Mouse (Mus musculus): ENCODE measurements at regions not wholly inside any gene's neighbourhood (a gene's known extent, or its start where the extent isn't known, plus 50 kb on each side); places are given as distances from the start of the nearest gene placed in this dataset.

DNA sequence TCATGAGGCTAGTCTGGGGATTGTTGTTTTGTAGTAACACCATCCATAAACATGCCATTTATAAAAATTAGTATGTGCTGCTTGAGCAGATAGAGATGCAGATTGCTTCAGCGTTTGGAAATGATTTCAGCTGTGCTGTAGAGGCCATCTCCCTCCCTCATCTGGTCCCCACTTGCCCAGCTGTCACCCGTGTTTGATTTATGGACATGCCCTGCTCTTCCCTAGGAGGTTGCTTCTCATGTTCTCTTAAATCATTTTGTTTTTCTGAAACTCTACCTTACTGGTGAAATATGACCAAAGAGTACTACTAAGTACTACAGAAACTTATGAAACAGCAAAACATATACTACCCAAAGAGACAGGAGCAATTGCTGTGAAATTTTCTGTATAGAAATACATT, 284.7 kb upstream of the N6amt1 start:
- no peak for DNase-seq (ENCODE audit: low spot score in 2 of 2)

- no peak for DNase-seq (ENCODE audit: low spot score in 2 of 2)
Observed at GRCm38 (mm10) chr16:87067981-87068380, 286.0 kb upstream of the N6amt1 start.

DNA sequence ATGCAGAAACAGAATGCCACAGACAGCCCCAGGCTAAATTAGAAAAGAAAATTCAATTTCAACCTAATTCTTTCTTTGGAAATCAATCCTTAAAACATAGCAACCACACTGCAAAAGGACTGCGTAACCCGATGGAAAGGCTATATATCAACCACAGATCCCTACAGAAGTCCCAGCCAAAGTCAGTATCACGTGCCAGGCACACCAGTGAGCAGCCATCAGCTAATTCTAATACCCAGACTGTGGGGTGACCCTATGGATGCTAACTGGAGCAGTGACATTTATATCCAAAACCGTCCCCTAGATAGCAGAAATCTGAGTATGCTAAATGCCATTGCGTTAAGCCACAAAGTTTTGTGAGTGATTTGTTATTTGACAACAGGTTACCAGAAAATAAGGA, 286.5 kb upstream of the N6amt1 start:
- no peak for DNase-seq (ENCODE audit: low spot score in 2 of 2)

DNA sequence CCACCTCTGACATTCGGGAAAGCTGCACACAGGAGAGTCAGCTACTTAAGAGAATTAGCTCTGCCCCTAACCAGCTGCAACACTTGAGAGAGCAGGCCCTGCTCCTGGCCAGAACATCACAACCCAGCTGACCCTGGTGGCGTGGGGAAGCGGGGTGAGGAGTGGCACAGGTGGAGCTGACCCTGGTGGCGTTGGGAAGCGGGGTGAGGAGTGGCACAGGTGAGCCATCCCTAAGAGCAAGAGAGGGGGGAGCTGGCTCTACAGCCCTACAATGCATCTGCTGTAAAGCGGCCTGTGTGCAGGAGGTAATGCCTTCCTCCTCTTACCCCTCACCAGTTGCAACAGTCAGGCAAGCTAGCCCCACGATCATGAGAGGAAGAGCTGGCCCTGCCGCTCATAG, 293.5 kb upstream of the N6amt1 start:
- no peak for DNase-seq (ENCODE audit: low spot score in 2 of 2)

GRCm38 (mm10) chr16:87049741-87050383, 304.1 kb upstream of the N6amt1 start:
- no peak for DNase-seq (ENCODE audit: low spot score in 2 of 2)

DNA sequence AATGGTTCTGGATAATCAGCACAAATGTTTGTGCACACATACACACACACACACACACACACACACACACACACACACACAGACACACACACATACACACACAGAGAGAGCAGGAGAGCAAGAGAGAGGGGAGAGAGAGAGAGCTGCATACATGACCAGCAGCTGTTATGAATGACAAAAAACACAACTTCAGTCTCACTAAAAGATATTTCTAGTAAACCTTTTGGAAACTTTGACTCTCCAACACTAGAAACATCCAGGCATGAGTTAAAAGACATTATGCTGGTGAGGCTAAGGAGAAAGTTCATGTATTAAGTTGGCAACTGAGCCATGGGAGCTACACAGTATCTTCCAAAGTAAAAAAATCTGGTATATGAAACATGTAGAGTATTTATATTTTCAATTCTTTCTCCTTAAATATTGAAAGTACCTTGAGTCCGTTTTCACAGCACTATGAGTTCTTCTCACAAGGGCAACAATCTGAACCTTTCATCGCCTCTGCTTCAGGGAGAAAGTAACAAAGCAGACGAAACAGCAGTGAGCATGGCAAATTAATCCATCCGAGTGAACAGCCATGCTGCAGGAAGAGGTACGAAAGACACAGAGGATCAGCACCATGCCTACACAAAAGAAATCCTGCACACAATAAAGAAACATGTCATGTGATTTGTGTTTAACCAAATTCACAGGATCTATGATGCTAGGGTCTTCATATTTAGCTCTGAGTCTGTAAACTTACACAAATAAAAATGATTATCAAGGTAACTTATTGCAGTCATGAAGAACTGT, 309.0 kb upstream of the N6amt1 start:
- DNase-seq (ENCODE audit: low spot score in 2 of 2), result no peak

GRCm38 (mm10) chr16:87043689-87044088, 310.3 kb upstream of the N6amt1 start:
- no peak for DNase-seq (ENCODE audit: low spot score in 2 of 2)

DNA sequence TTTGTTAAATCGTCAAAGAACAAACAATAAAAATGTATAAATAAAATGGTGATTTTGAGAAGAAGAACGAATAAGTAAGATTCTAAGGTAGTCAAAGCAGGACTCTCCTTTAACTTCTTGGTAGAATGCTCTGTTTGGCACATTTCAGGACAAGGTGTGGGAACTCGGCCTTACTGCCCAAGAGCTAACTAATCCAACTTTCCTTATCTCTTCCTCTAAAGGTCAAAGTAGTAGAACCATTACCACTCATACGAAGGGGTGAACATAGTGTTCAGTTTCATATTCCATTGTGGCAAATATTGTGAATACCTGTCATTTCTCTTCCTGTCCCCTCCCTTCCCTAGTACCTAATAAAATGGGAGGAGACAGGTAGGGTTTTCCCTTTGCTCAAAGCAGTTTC, 313.6 kb upstream of the N6amt1 start:
- DNase-seq (ENCODE audit: low spot score in 2 of 2), result no peak

DNA sequence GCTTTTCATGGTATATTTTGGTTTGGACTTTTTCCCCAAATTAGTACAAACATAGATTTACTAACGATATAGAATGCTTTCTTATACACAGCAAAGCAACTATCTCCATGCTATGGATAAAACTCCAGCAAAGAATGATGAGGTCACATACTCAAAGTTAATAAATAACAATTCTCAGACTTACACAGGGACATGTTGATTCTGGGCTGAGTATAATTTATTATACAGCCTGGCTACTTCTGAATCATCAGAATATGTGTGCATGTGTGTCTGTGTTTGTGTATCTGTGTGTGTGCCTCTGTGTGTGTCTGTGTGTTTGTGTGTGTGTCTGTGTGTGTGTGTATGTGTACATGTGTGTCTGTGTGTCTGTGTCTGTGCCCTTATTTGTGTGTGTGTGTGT, 314.1 kb upstream of the N6amt1 start:
- no peak for DNase-seq (ENCODE audit: low spot score in 2 of 2)

- no peak for DNase-seq (ENCODE audit: low spot score in 2 of 2)
Observed at GRCm38 (mm10) chr16:87037061-87037460, 316.9 kb upstream of the N6amt1 start.

DNA sequence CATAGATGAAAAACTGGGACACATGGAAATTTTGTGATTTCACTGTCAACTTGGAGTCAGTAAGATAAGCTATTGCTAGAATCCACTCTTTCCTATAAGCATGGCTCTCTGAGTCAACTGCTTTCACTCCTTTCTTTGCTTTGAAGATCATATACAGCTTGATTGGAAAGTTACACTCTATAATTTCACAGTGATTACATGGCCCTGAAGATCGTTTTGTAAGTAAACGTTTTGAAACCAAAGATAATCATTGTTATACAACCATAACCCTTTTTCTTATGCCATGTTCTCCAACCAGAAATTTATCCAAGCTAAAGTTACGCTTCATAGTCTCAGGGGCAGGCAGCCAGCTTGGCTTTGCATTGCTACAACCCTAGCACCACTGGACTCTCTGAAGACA, 322.1 kb upstream of the N6amt1 start:
- DNase-seq (ENCODE audit: low spot score in 2 of 2), result no peak

DNA sequence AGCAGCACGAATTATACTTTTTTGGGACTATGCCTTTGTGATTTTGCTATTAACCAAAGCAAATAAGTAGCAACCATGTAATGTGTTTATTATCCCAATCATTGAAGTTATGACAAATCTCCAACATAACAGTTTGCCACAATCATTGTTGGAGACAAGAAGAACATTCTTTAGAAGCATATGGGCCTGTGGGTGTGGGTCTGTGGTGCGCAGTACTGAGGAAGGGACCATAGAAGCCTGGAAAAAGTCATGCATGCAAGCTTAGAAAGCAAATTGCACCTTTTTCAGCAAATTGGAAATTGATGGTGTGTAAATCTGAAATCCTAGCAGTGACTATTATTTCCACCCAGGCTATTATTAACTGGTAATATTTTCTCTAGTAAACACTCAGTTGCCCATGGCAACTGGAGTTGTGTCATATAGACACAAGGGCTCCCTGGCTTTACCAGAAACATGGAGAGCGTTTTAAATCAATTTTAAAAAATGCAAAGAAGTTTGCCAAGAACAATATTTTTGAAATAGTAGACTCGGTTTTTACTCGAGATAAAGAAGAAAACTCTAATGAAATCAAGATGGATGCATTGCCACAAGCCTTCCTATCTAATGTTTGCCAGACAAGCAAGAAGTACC, 325.4 kb upstream of the N6amt1 start:
- no peak for DNase-seq (ENCODE audit: low spot score in 2 of 2)

DNA sequence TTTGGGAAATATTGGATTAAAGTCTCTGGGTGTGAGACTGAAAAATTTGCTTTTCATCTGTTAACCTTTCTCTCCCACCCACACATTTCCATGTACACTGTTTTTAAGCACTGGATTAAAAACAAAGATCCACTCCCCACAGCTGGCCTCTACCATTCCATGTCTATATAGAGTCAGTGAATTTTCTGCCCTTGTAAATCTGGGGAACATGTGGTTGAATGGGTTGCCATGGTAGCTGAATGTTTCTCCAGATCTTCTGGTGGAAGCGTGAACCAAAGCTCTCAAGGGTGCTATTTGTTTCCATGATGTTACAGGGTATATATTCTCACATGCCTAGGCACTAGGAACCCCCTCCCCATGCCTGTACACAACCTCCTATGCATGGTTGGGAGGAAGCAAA, 326.4 kb upstream of the N6amt1 start:
- DNase-seq (ENCODE audit: low spot score in 2 of 2), result no peak

- no peak for DNase-seq (ENCODE audit: low spot score in 2 of 2)
Observed at GRCm38 (mm10) chr16:87022041-87022440, 331.9 kb upstream of the N6amt1 start.

DNA sequence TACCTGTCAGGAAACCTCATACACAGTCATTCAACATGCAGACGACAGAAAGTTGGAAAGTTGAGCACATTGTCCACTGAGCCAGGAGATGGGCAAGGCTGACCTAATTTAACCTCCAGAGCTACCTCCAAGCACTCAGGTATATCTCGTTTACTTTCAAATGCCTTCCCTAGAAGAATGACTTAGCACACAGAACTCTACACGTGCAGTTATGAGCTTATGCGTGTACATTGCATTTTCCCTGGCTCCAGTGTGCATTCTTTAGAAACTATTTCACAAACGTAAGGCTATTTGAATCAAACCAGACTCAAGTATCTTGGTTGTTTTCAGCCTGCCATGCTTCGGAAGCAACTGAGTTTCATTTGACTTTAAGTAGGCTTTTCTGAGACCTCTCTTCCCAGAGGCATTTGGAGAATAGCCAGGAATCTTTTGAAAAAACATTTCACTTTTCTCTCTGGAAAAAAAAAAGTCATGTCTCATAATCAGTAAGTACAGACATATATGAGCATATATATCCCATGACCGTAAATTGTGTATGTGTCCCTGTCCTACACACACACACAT, 336.8 kb upstream of the N6amt1 start:
- no peak for DNase-seq (ENCODE audit: low spot score in 2 of 2)

GRCm38 (mm10) chr16:87001579-87001978, 352.4 kb upstream of the N6amt1 start:
- DNase-seq (ENCODE audit: low spot score in 2 of 2), result peak in 1 of 2 experiments; percentile 13

DNA sequence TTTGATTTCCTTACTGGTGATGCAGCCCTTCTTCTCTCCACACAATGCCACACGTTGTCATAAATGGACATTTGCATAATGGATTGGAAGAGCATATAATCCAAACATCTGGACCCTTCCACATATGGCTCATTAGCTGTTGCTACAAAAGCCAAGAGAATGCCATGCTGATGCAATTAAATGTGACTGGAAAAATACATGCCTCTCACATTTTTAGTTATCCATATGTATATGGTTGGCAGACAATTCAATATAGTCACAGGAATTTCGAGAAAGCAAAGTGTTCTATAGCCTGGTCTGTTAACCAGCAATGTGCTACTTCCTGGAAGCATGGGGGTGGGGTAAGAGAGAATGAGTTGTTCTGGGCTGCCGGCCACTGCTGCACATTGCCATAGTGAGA, 352.9 kb upstream of the N6amt1 start:
- peak in 1 of 2 experiments; percentile 12 for DNase-seq (ENCODE audit: low spot score in 2 of 2)

- DNase-seq (ENCODE audit: low spot score in 2 of 2), result no peak
Observed at GRCm38 (mm10) chr16:86971691-86972090, 382.3 kb upstream of the N6amt1 start.

- DNase-seq (ENCODE audit: low spot score in 2 of 2), result no peak
Observed at GRCm38 (mm10) chr16:86949681-86950080, 404.3 kb upstream of the N6amt1 start.

DNA sequence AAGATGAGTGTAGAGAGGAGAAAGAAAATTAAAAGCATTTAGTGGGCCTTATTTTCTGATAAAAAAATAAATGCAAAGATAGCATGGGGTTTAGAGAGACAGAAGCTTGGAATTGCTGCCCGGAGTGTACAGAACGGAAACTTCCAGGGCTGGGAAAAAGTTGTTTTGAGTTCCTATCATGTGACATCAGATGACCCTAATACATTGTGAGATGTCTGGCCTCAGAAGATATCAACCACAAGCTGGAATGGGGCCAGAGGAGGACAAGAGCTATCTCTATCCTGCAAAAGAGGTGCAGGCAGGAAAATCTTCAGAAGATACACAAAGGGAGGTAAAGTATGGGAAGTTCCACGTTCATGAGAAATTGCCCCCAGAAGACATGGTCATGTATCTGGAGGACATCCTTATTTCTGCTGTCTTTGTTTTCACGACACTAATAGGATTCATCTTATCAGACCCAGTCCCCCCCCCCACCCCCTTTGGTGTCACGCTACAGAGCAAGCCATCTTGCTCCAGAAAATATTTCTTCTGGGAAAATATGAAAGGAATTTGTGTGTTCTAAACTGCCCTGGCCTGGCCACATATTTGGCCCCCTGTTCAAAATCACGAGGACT, 408.3 kb upstream of the N6amt1 start:
- DNase-seq (ENCODE audit: low spot score in 2 of 2), result no peak

DNA sequence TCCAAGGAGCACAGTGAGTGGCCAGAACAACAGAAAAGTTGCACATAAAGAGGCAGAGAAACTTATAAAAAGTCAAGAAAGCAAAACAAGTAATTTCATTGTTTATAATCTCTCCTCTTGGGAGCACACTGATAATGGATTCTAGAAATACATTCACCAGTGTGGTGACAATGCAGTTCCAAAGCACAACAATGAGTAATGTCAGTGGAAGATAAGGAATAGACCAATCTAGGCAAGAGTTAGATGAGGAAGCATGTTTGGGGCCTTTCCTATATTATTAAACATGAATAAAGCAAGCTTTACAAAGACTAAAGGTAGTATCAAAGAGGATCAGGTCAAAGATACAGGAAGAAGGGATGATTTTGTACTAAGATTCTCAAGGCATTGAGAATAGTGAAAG, 408.9 kb upstream of the N6amt1 start:
- no peak for DNase-seq (ENCODE audit: low spot score in 2 of 2)

DNA sequence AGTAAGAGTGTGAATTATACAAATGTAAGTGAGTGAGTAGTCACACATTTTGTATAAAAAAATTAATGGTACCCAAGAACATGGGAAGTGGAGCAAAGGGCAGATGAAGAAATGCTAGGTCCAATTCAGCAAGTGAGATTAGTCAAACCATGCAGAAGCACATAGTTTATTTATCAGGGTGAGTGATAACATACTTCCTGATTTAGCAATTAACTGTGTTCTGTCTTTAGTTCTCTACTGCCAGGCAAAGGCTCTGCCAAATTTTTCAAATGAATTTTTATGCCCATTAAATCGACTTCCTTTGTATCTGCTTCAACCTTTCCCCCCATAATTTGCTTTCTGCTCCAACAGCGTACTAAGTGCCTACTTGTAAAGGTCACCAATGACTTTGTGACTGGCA, 419.0 kb upstream of the N6amt1 start:
- no peak for DNase-seq (ENCODE audit: low spot score in 2 of 2)

Measured in layer of hippocampus, postnatal 10 days (tissue).